Mouse (Mus musculus): ENCODE measurements around the gene Sohlh1. TPM values are rescaled to one million over a fixed set of nuclear protein-coding genes. Genes with fewer than 3 reads are reported as not detected.

Sohlh1 gene
- polyA plus RNA-seq, 2 experiments: not detected

GRCm38 (mm10) chr2:25882276-25882675 is 35.2 kb upstream of the Sohlh1 start:
- Histone ChIP-seq H3K27me3 (ENCODE audit: control insufficient read depth, insufficient read depth, low read length) (peaks cover 11% of the 10 kb centered on the region), H3K9ac (replicated peaks) (no peak overlapping the region)

GRCm38 (mm10) chr2:25879061-25879460 is 32.0 kb upstream of the Sohlh1 start:
- 41% methylated on average over 4 of the region's 4 CpGs for WGBS (ENCODE audit: insufficient replicate concordance)
- Histone ChIP-seq H3K4me2 (ENCODE audit: low read depth) (no peak overlapping the region), H3K9ac (replicated peaks) (no peak overlapping the region), H3K27me3 (ENCODE audit: control insufficient read depth, insufficient read depth, low read length) (peaks cover 13% of the 10 kb centered on the region), H3K36me3 (replicated peaks; ENCODE audit: control insufficient read depth, insufficient read depth, low read depth) (no peaks in the 10 kb centered on the region), H3K9me3 (ENCODE audit: control insufficient read depth, low read length) (no peaks in the 10 kb centered on the region), H3K4me3 (ENCODE audit: insufficient read depth in 1 of 2, low read depth in 2 of 2, low read length in 2 of 2) (no peak overlapping the region), H3K27ac (no peak overlapping the region), H3K4me1 (replicated peaks; ENCODE audit: control insufficient read depth in 2 of 2, insufficient read depth in 2 of 2, low read length in 1 of 2) (no peaks in the 10 kb centered on the region)
- no peak for TF ChIP-seq EP300 (IDR thresholded peaks at IDR 0.05; ENCODE audit: low read depth)
- no peak for TF ChIP-seq CTCF (IDR thresholded peaks at IDR 0.05; ENCODE audit: low read depth)
- no peak for DNase-seq (ENCODE audit: low read depth in 3 of 3, low spot score in 3 of 3)
- no peak for ATAC-seq (ENCODE audit: insufficient read depth)

More at GRCm38 (mm10) chr2:25882276-25882675, 35.2 kb upstream of the Sohlh1 start:
- Histone ChIP-seq H3K4me1 (replicated peaks; ENCODE audit: control insufficient read depth in 2 of 2, insufficient read depth in 2 of 2, low read length in 1 of 2) (peaks cover 2 to 4% of the 10 kb centered on the region in 2 experiments; a peak in 2 of 4 replicates), H3K27ac (no peak overlapping the region), H3K9me3 (ENCODE audit: control insufficient read depth, low read length) (no peaks in the 10 kb centered on the region), H3K36me3 (replicated peaks; ENCODE audit: control insufficient read depth, insufficient read depth, low read depth) (no peaks in the 10 kb centered on the region), H3K4me3 (ENCODE audit: insufficient read depth in 1 of 2, low read depth in 2 of 2, low read length in 2 of 2) (no peak overlapping the region), H3K4me2 (ENCODE audit: low read depth) (no peak overlapping the region)
- ATAC-seq (ENCODE audit: insufficient read depth) (no peak), DNase-seq (ENCODE audit: low read depth in 3 of 3, low spot score in 3 of 3) (no peak)
- WGBS (ENCODE audit: insufficient replicate concordance): 16% methylated on average over 1 of the region's 1 CpGs
- no peak for TF ChIP-seq CTCF (IDR thresholded peaks at IDR 0.05; ENCODE audit: low read depth)
- TF ChIP-seq EP300 (IDR thresholded peaks at IDR 0.05; ENCODE audit: low read depth): no peak

GRCm38 (mm10) chr2:25878516-25878915 is 31.5 kb upstream of the Sohlh1 start:
- no peak overlapping the region for H3K27ac ChIP-seq
- H3K27me3 ChIP-seq (ENCODE audit: control insufficient read depth, insufficient read depth, low read length): peaks cover 13% of the 10 kb centered on the region
- no peaks in the 10 kb centered on the region for H3K4me1 ChIP-seq (replicated peaks; ENCODE audit: control insufficient read depth in 2 of 2, insufficient read depth in 2 of 2, low read length in 1 of 2)
- no peak overlapping the region for H3K9ac ChIP-seq (replicated peaks)
- H3K4me2 ChIP-seq (ENCODE audit: low read depth): no peak overlapping the region
- H3K9me3 ChIP-seq (ENCODE audit: control insufficient read depth, low read length): no peaks in the 10 kb centered on the region
- WGBS (ENCODE audit: insufficient replicate concordance): 56% methylated on average over 2 of the region's 2 CpGs
- TF ChIP-seq EP300 (IDR thresholded peaks at IDR 0.05; ENCODE audit: low read depth) (no peak), CTCF (IDR thresholded peaks at IDR 0.05; ENCODE audit: low read depth) (no peak)
- DNase-seq (ENCODE audit: low read depth in 3 of 3, low spot score in 3 of 3) (no peak), ATAC-seq (ENCODE audit: insufficient read depth) (no peak)
- no peak overlapping the region for H3K4me3 ChIP-seq (ENCODE audit: insufficient read depth in 1 of 2, low read depth in 2 of 2, low read length in 2 of 2)
- H3K36me3 ChIP-seq (replicated peaks; ENCODE audit: control insufficient read depth, insufficient read depth, low read depth): no peaks in the 10 kb centered on the region

GRCm38 (mm10) chr2:25877736-25878268 is 30.8 kb upstream of the Sohlh1 start:
- Histone ChIP-seq H3K4me1 (replicated peaks; ENCODE audit: control insufficient read depth in 2 of 2, insufficient read depth in 2 of 2, low read length in 1 of 2) (no peaks in the 10 kb centered on the region), H3K4me2 (ENCODE audit: low read depth) (no peak overlapping the region), H3K9ac (replicated peaks) (no peak overlapping the region), H3K27ac (no peak overlapping the region), H3K27me3 (ENCODE audit: control insufficient read depth, insufficient read depth, low read length) (peaks cover 13% of the 10 kb centered on the region), H3K9me3 (ENCODE audit: control insufficient read depth, low read length) (no peaks in the 10 kb centered on the region), H3K4me3 (ENCODE audit: insufficient read depth in 1 of 2, low read depth in 2 of 2, low read length in 2 of 2) (no peak overlapping the region), H3K36me3 (replicated peaks; ENCODE audit: control insufficient read depth, insufficient read depth, low read depth) (no peaks in the 10 kb centered on the region)
- ATAC-seq (ENCODE audit: insufficient read depth): no peak
- TF ChIP-seq CTCF (IDR thresholded peaks at IDR 0.05; ENCODE audit: low read depth) (no peak), EP300 (IDR thresholded peaks at IDR 0.05; ENCODE audit: low read depth) (no peak)
- 3% methylated on average over 49 of the region's 49 CpGs for WGBS (ENCODE audit: insufficient replicate concordance)
- no peak for DNase-seq (ENCODE audit: low read depth in 3 of 3, low spot score in 3 of 3)

- H3K4me3 ChIP-seq (ENCODE audit: insufficient read depth in 1 of 2, low read depth in 2 of 2, low read length in 2 of 2): no peak overlapping the region
- H3K9me3 ChIP-seq (ENCODE audit: control insufficient read depth, low read length): no peaks in the 10 kb centered on the region
- no peak for TF ChIP-seq EP300 (IDR thresholded peaks at IDR 0.05; ENCODE audit: low read depth)
- TF ChIP-seq CTCF (IDR thresholded peaks at IDR 0.05; ENCODE audit: low read depth): no peak
- WGBS (ENCODE audit: insufficient replicate concordance): 32% methylated on average over 7 of the region's 7 CpGs
- no peak overlapping the region for H3K27ac ChIP-seq
- peaks cover 13% of the 10 kb centered on the region for H3K27me3 ChIP-seq (ENCODE audit: control insufficient read depth, insufficient read depth, low read length)
- no peaks in the 10 kb centered on the region for H3K36me3 ChIP-seq (replicated peaks; ENCODE audit: control insufficient read depth, insufficient read depth, low read depth)
- ATAC-seq (ENCODE audit: insufficient read depth) (no peak), DNase-seq (ENCODE audit: low read depth in 3 of 3, low spot score in 3 of 3) (no peak)
- no peaks in the 10 kb centered on the region for H3K4me1 ChIP-seq (replicated peaks; ENCODE audit: control insufficient read depth in 2 of 2, insufficient read depth in 2 of 2, low read length in 1 of 2)
- H3K4me2 ChIP-seq (ENCODE audit: low read depth): no peak overlapping the region
- H3K9ac ChIP-seq (replicated peaks): no peak overlapping the region
Measured at GRCm38 (mm10) chr2:25877250-25877735, 30.2 kb upstream of the Sohlh1 start.

All from liver, embryonic 14.5 days (tissue).